Mouse (Mus musculus): ENCODE measurements at regions not wholly inside any gene's neighbourhood (a gene's known extent, or its start where the extent isn't known, plus 50 kb on each side); places are given as distances from the start of the nearest gene placed in this dataset.

DNA sequence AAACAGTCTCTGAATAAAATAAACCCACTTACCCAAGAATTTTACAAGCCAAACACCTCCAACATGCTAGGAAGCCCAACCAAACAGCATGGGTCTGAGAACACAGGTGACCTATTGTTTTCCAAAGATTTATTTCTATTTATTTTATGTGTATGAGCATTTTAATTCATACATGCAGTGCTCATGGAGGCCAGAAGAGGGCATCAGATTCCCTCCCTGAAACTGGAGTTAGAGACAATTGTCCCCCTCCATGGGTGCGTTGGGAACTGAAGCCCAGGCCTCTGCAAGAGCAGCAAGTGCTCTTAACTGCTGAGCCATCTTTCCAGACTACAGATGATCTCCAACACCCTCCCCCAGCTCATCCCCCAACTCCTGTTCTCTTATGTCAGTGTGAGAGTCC is 57.9 kb downstream of the Fos start:
- TF ChIP-seq CTCF (IDR thresholded peaks at IDR 0.05; ENCODE audit: borderline replicate concordance, insufficient read depth, low read depth, low read length) (no peak), POLR2A (IDR thresholded peaks at IDR 0.05; ENCODE audit: borderline replicate concordance, insufficient read depth, low read length) (no peak)

All from cerebellum, adult 2 months (tissue).